Mouse (Mus musculus): ENCODE results near the gene Tiam1. TPM values are rescaled to one million over a fixed set of nuclear protein-coding genes. Genes with fewer than 3 reads are reported as not detected.

Gene Tiam1
- polyA plus RNA-seq, 1 experiment from 2014 or later, result 3.7 TPM

GRCm38 (mm10) chr16:90150126-90150525 is 6.6 kb upstream of the Tiam1 start:
- 48% methylated on average over 6 of the region's 7 CpGs for WGBS
- H3K4me1 ChIP-seq (ENCODE audit: insufficient read depth, low read depth, low read length), result no peaks in the 10 kb centered on the region
- no peak overlapping the region for H3K4me2 ChIP-seq (replicated peaks; ENCODE audit: low read depth, low read length)
- H3K9ac ChIP-seq (replicated peaks; ENCODE audit: low read depth), result no peak overlapping the region
- no peaks in the 10 kb centered on the region for H3K36me3 ChIP-seq (ENCODE audit: insufficient read depth, low read length)
- no peak overlapping the region for H3K4me3 ChIP-seq (ENCODE audit: low read depth, low read length)
- no peak for TF ChIP-seq CTCF (IDR thresholded peaks at IDR 0.05)
- no peak for TF ChIP-seq EP300 (IDR thresholded peaks at IDR 0.05)
- no peaks in the 10 kb centered on the region for H3K9me3 ChIP-seq (ENCODE audit: low read length)
- DNase-seq (ENCODE audit: low spot score) (peak; percentile 27), ATAC-seq (peak; percentile 21; the same call in 1 of the 2 replicates)
- H3K27ac ChIP-seq (ENCODE audit: low read length), result no peak overlapping the region
- no peaks in the 10 kb centered on the region for H3K27me3 ChIP-seq (replicated peaks; ENCODE audit: insufficient read depth, low read length)

GRCm38 (mm10) chr16:90149335-90149734 is 5.8 kb upstream of the Tiam1 start:
- DNase-seq (ENCODE audit: low spot score) (no peak), ATAC-seq (no peak)
- Histone ChIP-seq H3K36me3 (ENCODE audit: insufficient read depth, low read length) (no peaks in the 10 kb centered on the region), H3K4me1 (ENCODE audit: insufficient read depth, low read depth, low read length) (no peaks in the 10 kb centered on the region), H3K9me3 (ENCODE audit: low read length) (no peaks in the 10 kb centered on the region), H3K27me3 (replicated peaks; ENCODE audit: insufficient read depth, low read length) (no peaks in the 10 kb centered on the region), H3K27ac (ENCODE audit: low read length) (no peak overlapping the region), H3K4me2 (replicated peaks; ENCODE audit: low read depth, low read length) (no peak overlapping the region), H3K4me3 (ENCODE audit: low read depth, low read length) (no peak overlapping the region), H3K9ac (replicated peaks; ENCODE audit: low read depth) (no peak overlapping the region)
- TF ChIP-seq EP300 (IDR thresholded peaks at IDR 0.05) (no peak), CTCF (IDR thresholded peaks at IDR 0.05) (no peak)
- 39% methylated on average over 9 of the region's 9 CpGs for WGBS

- no peak for ATAC-seq
- 75% methylated on average over 1 of the region's 1 CpGs for WGBS
- H3K9ac ChIP-seq (replicated peaks; ENCODE audit: low read depth), result no peak overlapping the region
- H3K4me2 ChIP-seq (replicated peaks; ENCODE audit: low read depth, low read length), result no peak overlapping the region
- no peaks in the 10 kb centered on the region for H3K9me3 ChIP-seq (ENCODE audit: low read length)
- H3K27me3 ChIP-seq (replicated peaks; ENCODE audit: insufficient read depth, low read length), result 0 out of 2 replicates have a peak, but pooled peaks cover 7% of the 10 kb centered on the region
- H3K4me1 ChIP-seq (ENCODE audit: insufficient read depth, low read depth, low read length), result peaks cover 14% of the 10 kb centered on the region
- no peak overlapping the region for H3K4me3 ChIP-seq (ENCODE audit: low read depth, low read length)
- DNase-seq (ENCODE audit: low spot score), result no peak
- no peaks in the 10 kb centered on the region for H3K36me3 ChIP-seq (ENCODE audit: insufficient read depth, low read length)
- H3K27ac ChIP-seq (ENCODE audit: low read length), result no peak overlapping the region
- TF ChIP-seq EP300 (IDR thresholded peaks at IDR 0.05) (no peak), CTCF (IDR thresholded peaks at IDR 0.05) (no peak)
Observed at GRCm38 (mm10) chr16:90145244-90145643, 1.7 kb upstream of the Tiam1 start.

- ATAC-seq (no peak), DNase-seq (ENCODE audit: low spot score) (no peak)
- WGBS, result 10% methylated on average over 13 of the region's 13 CpGs
Observed at GRCm38 (mm10) chr16:90144541-90144940, 972 bp upstream of the Tiam1 start.

GRCm38 (mm10) chr16:90143416-90143759 is 181 bp downstream of the Tiam1 start:
- Histone ChIP-seq H3K27ac (ENCODE audit: low read length) (no peak overlapping the region), H3K36me3 (ENCODE audit: insufficient read depth, low read length) (no peaks in the 10 kb centered on the region), H3K4me3 (ENCODE audit: low read depth, low read length) (peak overlapping the region; percentile 44), H3K9me3 (ENCODE audit: low read length) (no peaks in the 10 kb centered on the region), H3K4me2 (replicated peaks; ENCODE audit: low read depth, low read length) (peak overlapping the region; percentile 94), H3K4me1 (ENCODE audit: insufficient read depth, low read depth, low read length) (peaks cover 14% of the 10 kb centered on the region), H3K9ac (replicated peaks; ENCODE audit: low read depth) (no peak overlapping the region), H3K27me3 (replicated peaks; ENCODE audit: insufficient read depth, low read length) (0 out of 2 replicates have a peak, but pooled peaks cover 7% of the 10 kb centered on the region)
- TF ChIP-seq CTCF (IDR thresholded peaks at IDR 0.05), result no peak
- no peak for TF ChIP-seq EP300 (IDR thresholded peaks at IDR 0.05)
- DNase-seq (ENCODE audit: low spot score) (no peak), ATAC-seq (peak; percentile 27; the same call in 1 of the 2 replicates)
- WGBS, result under 1% methylated on average over 21 of the region's 21 CpGs

More at GRCm38 (mm10) chr16:90144541-90144940, 972 bp upstream of the Tiam1 start:
- no peak overlapping the region for H3K27ac ChIP-seq (ENCODE audit: low read length)
- TF ChIP-seq CTCF (IDR thresholded peaks at IDR 0.05) (no peak), EP300 (IDR thresholded peaks at IDR 0.05) (no peak)
- H3K27me3 ChIP-seq (replicated peaks; ENCODE audit: insufficient read depth, low read length), result 0 out of 2 replicates have a peak, but pooled peaks cover 7% of the 10 kb centered on the region
- H3K9ac ChIP-seq (replicated peaks; ENCODE audit: low read depth), result no peak overlapping the region
- H3K9me3 ChIP-seq (ENCODE audit: low read length), result no peaks in the 10 kb centered on the region
- no peaks in the 10 kb centered on the region for H3K36me3 ChIP-seq (ENCODE audit: insufficient read depth, low read length)
- H3K4me3 ChIP-seq (ENCODE audit: low read depth, low read length), result peak overlapping the region; percentile 44; the same call in 1 of the 2 replicates
- peak overlapping the region; percentile 94 for H3K4me2 ChIP-seq (replicated peaks; ENCODE audit: low read depth, low read length)
- H3K4me1 ChIP-seq (ENCODE audit: insufficient read depth, low read depth, low read length), result peaks cover 14% of the 10 kb centered on the region

GRCm38 (mm10) chr16:90142574-90143415 is 774 bp downstream of the Tiam1 start:
- DNase-seq (ENCODE audit: low spot score) (peak; percentile 21), ATAC-seq (no peak)
- 2% methylated on average over 49 of the region's 57 CpGs for WGBS
- Histone ChIP-seq H3K4me1 (ENCODE audit: insufficient read depth, low read depth, low read length) (peaks cover 14% of the 10 kb centered on the region), H3K27me3 (replicated peaks; ENCODE audit: insufficient read depth, low read length) (0 out of 2 replicates have a peak, but pooled peaks cover 7% of the 10 kb centered on the region), H3K36me3 (ENCODE audit: insufficient read depth, low read length) (no peaks in the 10 kb centered on the region), H3K4me3 (ENCODE audit: low read depth, low read length) (peak overlapping the region; percentile 44), H3K9ac (replicated peaks; ENCODE audit: low read depth) (no peak overlapping the region; the same call in 1 of the 2 replicates), H3K4me2 (replicated peaks; ENCODE audit: low read depth, low read length) (peak overlapping the region; percentile 94), H3K9me3 (ENCODE audit: low read length) (no peaks in the 10 kb centered on the region), H3K27ac (ENCODE audit: low read length) (no peak overlapping the region)
- TF ChIP-seq CTCF (IDR thresholded peaks at IDR 0.05) (no peak), EP300 (IDR thresholded peaks at IDR 0.05) (no peak)
